Mouse (Mus musculus): ENCODE measurements around the gene Clta. TPM values are rescaled to one million over a fixed set of nuclear protein-coding genes. Genes with fewer than 3 reads are reported as not detected.

Clta gene
- total and polyA plus RNA-seq, 2 experiments from 2014 or later: 377 to 579 TPM

DNA sequence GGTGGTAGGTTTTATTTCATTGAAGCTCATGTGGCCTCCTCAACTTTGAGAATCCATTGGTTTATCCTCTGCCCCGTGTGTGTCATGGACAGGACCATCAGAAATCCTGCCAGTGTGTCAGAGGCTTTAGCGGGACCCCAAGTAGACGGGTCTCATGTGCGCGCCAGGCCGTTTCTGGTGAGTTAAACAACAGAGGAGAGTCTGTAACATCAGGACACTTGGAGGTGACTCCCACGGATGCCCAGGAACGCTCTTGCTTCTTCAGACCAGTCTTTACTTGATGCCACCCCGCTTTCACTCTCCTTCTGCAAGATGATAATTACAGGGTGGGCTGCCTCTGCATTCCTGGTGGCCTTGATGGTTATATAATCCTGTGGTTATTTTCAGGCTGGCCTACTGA lies 19.4 kb downstream of the Clta start:
- no peaks in the 10 kb centered on the region for H3K27me3 ChIP-seq (ENCODE audit: insufficient read depth, low read length)

DNA sequence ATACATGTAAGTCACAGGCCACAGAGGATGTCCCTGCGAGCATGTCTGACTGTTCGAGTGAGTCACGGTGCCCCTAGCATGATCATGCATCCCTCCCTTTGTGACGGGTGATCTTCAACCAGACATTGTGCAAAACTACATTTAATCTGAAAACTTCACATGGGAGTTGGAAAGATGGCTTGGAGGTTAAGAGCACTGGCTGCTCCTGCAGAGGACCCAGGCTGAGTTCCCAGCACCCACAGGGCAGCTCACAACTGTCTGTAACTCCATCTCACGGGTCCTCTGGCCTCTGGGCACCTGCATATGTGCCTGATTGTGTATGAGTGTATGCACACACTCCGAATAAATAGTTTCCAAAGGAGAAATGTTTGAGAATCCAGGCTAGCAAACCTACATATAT lies 20.0 kb downstream of the Clta start:
- 96% methylated on average over 6 of the region's 6 CpGs for WGBS
- no peak for TF ChIP-seq CTCF (IDR thresholded peaks at IDR 0.05; ENCODE audit: low read depth)
- no peak for ATAC-seq
- no peaks in the 10 kb centered on the region for H3K9me3 ChIP-seq (ENCODE audit: low read length)
- H3K27ac ChIP-seq (ENCODE audit: low read depth, low read length): no peak overlapping the region
- no peak overlapping the region for H3K9ac ChIP-seq
- H3K36me3 ChIP-seq (ENCODE audit: insufficient read depth): peaks cover 80% of the 10 kb centered on the region
- no peak for DNase-seq
- H3K27me3 ChIP-seq (ENCODE audit: insufficient read depth, low read length): no peaks in the 10 kb centered on the region
- no peak overlapping the region for H3K4me3 ChIP-seq (ENCODE audit: low read depth, low read length)
- H3K4me2 ChIP-seq (ENCODE audit: low read depth): no peak overlapping the region
- no peaks in the 10 kb centered on the region for H3K4me1 ChIP-seq (ENCODE audit: insufficient read depth)

More for the DNA sequence above, 19.4 kb downstream of the Clta start:
- no peak overlapping the region for H3K4me2 ChIP-seq (ENCODE audit: low read depth)
- no peak overlapping the region for H3K27ac ChIP-seq (ENCODE audit: low read depth, low read length)
- H3K9ac ChIP-seq: no peak overlapping the region
- no peak for TF ChIP-seq CTCF (IDR thresholded peaks at IDR 0.05; ENCODE audit: low read depth)
- no peaks in the 10 kb centered on the region for H3K9me3 ChIP-seq (ENCODE audit: low read length)
- H3K4me3 ChIP-seq (ENCODE audit: low read depth, low read length): no peak overlapping the region
- peaks cover 86% of the 10 kb centered on the region for H3K36me3 ChIP-seq (ENCODE audit: insufficient read depth)
- no peak for ATAC-seq
- no peaks in the 10 kb centered on the region for H3K4me1 ChIP-seq (ENCODE audit: insufficient read depth)
- DNase-seq: no peak
- WGBS: 95% methylated on average over 9 of the region's 9 CpGs

- Histone ChIP-seq H3K4me2 (ENCODE audit: low read depth) (no peak overlapping the region), H3K27ac (ENCODE audit: low read depth, low read length) (no peak overlapping the region), H3K4me3 (ENCODE audit: low read depth, low read length) (no peak overlapping the region), H3K4me1 (ENCODE audit: insufficient read depth) (no peaks in the 10 kb centered on the region), H3K9ac (no peak overlapping the region), H3K27me3 (ENCODE audit: insufficient read depth, low read length) (no peaks in the 10 kb centered on the region), H3K9me3 (ENCODE audit: low read length) (no peaks in the 10 kb centered on the region), H3K36me3 (ENCODE audit: insufficient read depth) (peaks cover 79% of the 10 kb centered on the region)
- 87% methylated on average over 6 of the region's 6 CpGs for WGBS
- DNase-seq: no peak
- TF ChIP-seq CTCF (IDR thresholded peaks at IDR 0.05; ENCODE audit: low read depth): no peak
- ATAC-seq: no peak
These were observed 21.3 kb downstream of the Clta start for GRCm38 (mm10) chr4:44025570-44025969.

GRCm38 (mm10) chr4:44028303-44029135 lies 24.3 kb downstream of the Clta start:
- Histone ChIP-seq H3K27me3 (ENCODE audit: insufficient read depth, low read length) (no peaks in the 10 kb centered on the region), H3K27ac (ENCODE audit: low read depth, low read length) (no peak overlapping the region), H3K4me1 (ENCODE audit: insufficient read depth) (no peaks in the 10 kb centered on the region), H3K9me3 (ENCODE audit: low read length) (no peaks in the 10 kb centered on the region), H3K4me2 (ENCODE audit: low read depth) (no peak overlapping the region), H3K36me3 (ENCODE audit: insufficient read depth) (peaks cover 79% of the 10 kb centered on the region), H3K4me3 (ENCODE audit: low read depth, low read length) (no peak overlapping the region), H3K9ac (no peak overlapping the region)
- no peak for ATAC-seq
- no peak for DNase-seq
- WGBS: 22% methylated on average over 16 of the region's 16 CpGs
- no peak for TF ChIP-seq CTCF (IDR thresholded peaks at IDR 0.05; ENCODE audit: low read depth)

DNA sequence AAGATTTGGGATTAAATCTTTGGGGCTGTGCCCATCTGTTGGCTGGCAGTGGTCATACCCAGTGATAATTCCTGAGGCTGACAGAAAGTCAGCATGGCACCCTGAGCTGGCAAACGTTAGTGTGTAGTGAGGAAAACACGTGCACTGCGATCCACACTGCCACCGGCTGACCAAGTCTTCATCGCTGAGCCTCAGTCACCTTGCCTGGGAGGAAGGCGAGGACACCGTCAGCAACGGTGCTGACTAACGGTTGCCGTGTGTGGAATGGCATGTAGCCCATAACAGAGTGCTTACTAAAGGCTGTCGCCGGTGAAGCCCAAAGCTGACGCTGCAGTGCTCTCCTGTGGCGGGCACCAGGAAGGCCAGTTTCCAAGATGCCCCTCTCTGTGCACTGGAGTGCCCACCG lies 25.4 kb downstream of the Clta start:
- DNase-seq (peak; percentile 14), ATAC-seq (no peak)
- no peak for TF ChIP-seq CTCF (IDR thresholded peaks at IDR 0.05; ENCODE audit: low read depth)
- Histone ChIP-seq H3K9me3 (ENCODE audit: low read length) (no peaks in the 10 kb centered on the region), H3K27ac (ENCODE audit: low read depth, low read length) (no peak overlapping the region), H3K9ac (no peak overlapping the region), H3K4me1 (ENCODE audit: insufficient read depth) (no peaks in the 10 kb centered on the region), H3K27me3 (ENCODE audit: insufficient read depth, low read length) (no peaks in the 10 kb centered on the region), H3K36me3 (ENCODE audit: insufficient read depth) (peaks cover 73% of the 10 kb centered on the region), H3K4me2 (ENCODE audit: low read depth) (no peak overlapping the region), H3K4me3 (ENCODE audit: low read depth, low read length) (no peak overlapping the region)
- 75% methylated on average over 15 of the region's 15 CpGs for WGBS

GRCm38 (mm10) chr4:44031521-44031920 lies 27.3 kb downstream of the Clta start:
- no peak for ATAC-seq
- TF ChIP-seq CTCF (IDR thresholded peaks at IDR 0.05; ENCODE audit: low read depth): no peak

GRCm38 (mm10) chr4:44036455-44036854 lies 32.2 kb downstream of the Clta start:
- peaks cover 68% of the 10 kb centered on the region for H3K36me3 ChIP-seq (ENCODE audit: insufficient read depth)

More at GRCm38 (mm10) chr4:44031521-44031920, 27.3 kb downstream of the Clta start:
- Histone ChIP-seq H3K9me3 (ENCODE audit: low read length) (no peaks in the 10 kb centered on the region), H3K4me3 (ENCODE audit: low read depth, low read length) (no peak overlapping the region), H3K36me3 (ENCODE audit: insufficient read depth) (peaks cover 71% of the 10 kb centered on the region), H3K9ac (no peak overlapping the region), H3K27ac (ENCODE audit: low read depth, low read length) (no peak overlapping the region), H3K27me3 (ENCODE audit: insufficient read depth, low read length) (no peaks in the 10 kb centered on the region), H3K4me1 (ENCODE audit: insufficient read depth) (no peaks in the 10 kb centered on the region), H3K4me2 (ENCODE audit: low read depth) (no peak overlapping the region)
- DNase-seq: no peak
- WGBS: 72% methylated on average over 5 of the region's 5 CpGs

More at GRCm38 (mm10) chr4:44036455-44036854, 32.2 kb downstream of the Clta start:
- no peak for ATAC-seq
- WGBS: 81% methylated on average over 5 of the region's 5 CpGs
- no peak for TF ChIP-seq CTCF (IDR thresholded peaks at IDR 0.05; ENCODE audit: low read depth)
- Histone ChIP-seq H3K4me2 (ENCODE audit: low read depth) (no peak overlapping the region), H3K27me3 (ENCODE audit: insufficient read depth, low read length) (no peaks in the 10 kb centered on the region), H3K27ac (ENCODE audit: low read depth, low read length) (no peak overlapping the region), H3K4me1 (ENCODE audit: insufficient read depth) (no peaks in the 10 kb centered on the region), H3K9me3 (ENCODE audit: low read length) (no peaks in the 10 kb centered on the region), H3K9ac (no peak overlapping the region), H3K4me3 (ENCODE audit: low read depth, low read length) (no peak overlapping the region)
- DNase-seq: no peak
